Mouse (Mus musculus) thymus, adult 2 months (tissue): Measurements from ENCODE around the gene Coq8a. TPM values are rescaled to one million over a fixed set of nuclear protein-coding genes. Genes with fewer than 3 reads are reported as not detected.

Experiments
- DNase-seq: peaks from one replicate; pipeline ENCODE4 v3.0.0; 2021
- H3K27ac ChIP-seq: fragments of 200-500 bp; 2 replicates; pipeline ENCODE4 v1.5.1; 2012; ENCODE audit warnings: low read length, control low read depth; ENCODE audit not compliant: control insufficient read depth, insufficient read depth
- H3K27me3 ChIP-seq: fragments of 200-500 bp; 2 replicates; pipeline ENCODE4 v1.6.1; 2012; ENCODE audit warnings: mild to moderate bottlenecking, low read length, moderate library complexity, mixed read lengths; ENCODE audit not compliant: control insufficient read depth, insufficient read depth
- H3K36me3 ChIP-seq: fragments of 200-500 bp; 2 replicates; pipeline ENCODE4 v1.6.1; 2012; ENCODE audit warnings: mild to moderate bottlenecking, low read length, moderate library complexity; ENCODE audit not compliant: control insufficient read depth, insufficient read depth
- H3K4me1 ChIP-seq: fragments of 200-500 bp; replicated peaks from 2 replicates; pipeline ENCODE4 v1.6.1; 2012; ENCODE audit warnings: low read length; ENCODE audit not compliant: control insufficient read depth, insufficient read depth
- H3K4me3 ChIP-seq: fragments of 200-500 bp; 2 replicates; pipeline ENCODE4 v1.5.1; 2012; ENCODE audit warnings: mild to moderate bottlenecking, low read length, control low read depth, moderate library complexity; ENCODE audit not compliant: control insufficient read depth, insufficient read depth
- CTCF ChIP-seq: fragments of 200-500 bp; IDR thresholded peaks from 2 replicates; pipeline ENCODE4 v1.5.1; 2012; ENCODE audit warnings: mild to moderate bottlenecking, control low read depth, low read length, moderate library complexity, borderline replicate concordance; ENCODE audit not compliant: control insufficient read depth, poor library complexity, insufficient read depth; ENCODE audit errors: extremely low read depth
- POLR2A ChIP-seq: fragments of 200-500 bp; IDR thresholded peaks from 2 replicates; pipeline ENCODE4 v1.6.1; 2012; ENCODE audit warnings: mild to moderate bottlenecking, low read length, control low read depth, moderate library complexity; ENCODE audit not compliant: control insufficient read depth, poor library complexity, insufficient read depth; ENCODE audit errors: extremely low read depth
- WGBS: fragments of 180-500 bp; shearing (Covaris S2); methylation state at CpG from one replicate; pipeline ENCODE4 v1.1.7; 2018; 5-methylcytosine and 5-hydroxymethylcytosine counted together
- polyA plus RNA-seq: library from polyadenylated mRNA; depleted of rRNA; stranded (reverse); fragments of >200 nt; gene quantifications from 2 replicates; pipeline ENCODE4 v1.2.3, GENCODE M21; 2012

The Coq8a gene
- polyA plus RNA-seq, 1 experiment, result 51.0 TPM

DNA sequence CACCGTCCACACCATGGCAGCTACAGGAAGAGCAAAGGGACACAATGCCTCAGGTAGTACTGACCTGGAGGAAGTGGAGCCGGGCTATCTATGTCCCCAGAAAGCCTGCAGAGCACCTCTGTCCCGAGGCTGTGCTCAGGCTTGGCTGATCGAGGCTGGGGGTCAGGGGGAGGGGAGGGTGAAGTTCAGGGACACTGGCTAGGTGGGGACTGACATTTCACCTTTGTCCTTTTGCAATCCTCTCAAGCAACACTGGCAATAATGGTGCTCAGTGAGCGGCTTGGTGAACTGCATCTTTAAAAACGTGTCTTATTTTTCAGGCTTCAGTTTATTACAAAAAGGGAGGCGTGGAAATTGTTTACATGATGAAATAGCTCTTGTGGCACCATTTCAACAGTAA, 30.5 kb upstream of the Coq8a start:
- no peak overlapping the region for H3K4me3 ChIP-seq
- no peaks in the 10 kb centered on the region for H3K27me3 ChIP-seq
- TF ChIP-seq POLR2A (no peak), CTCF (no peak)
- H3K36me3 ChIP-seq, result no peaks in the 10 kb centered on the region
- no peak overlapping the region for H3K27ac ChIP-seq
- H3K4me1 ChIP-seq, result peaks cover 5% of the 10 kb centered on the region
- 92% methylated on average over 7 of the region's 7 CpGs for WGBS
- DNase-seq, result no peak

DNA sequence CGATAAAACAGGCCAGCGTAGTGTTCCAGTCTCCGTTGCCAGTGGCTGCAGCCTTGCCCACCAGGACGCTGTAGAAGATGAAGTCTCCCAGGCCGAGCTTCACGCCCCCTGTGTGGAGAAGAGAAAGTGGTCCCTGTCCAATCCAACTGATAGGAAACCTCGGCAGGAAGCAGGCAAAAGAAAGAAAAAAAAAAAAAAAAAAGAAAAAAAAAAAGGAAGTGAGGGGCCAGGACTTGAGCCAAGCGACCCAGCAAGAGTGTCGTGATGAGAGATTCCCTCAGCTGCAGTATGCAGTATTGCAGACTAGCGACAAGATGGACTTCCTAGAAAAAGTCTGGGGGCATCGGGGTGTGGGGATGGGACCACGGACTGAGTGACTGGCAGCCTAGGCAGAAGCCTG, 29.5 kb upstream of the Coq8a start:
- DNase-seq, result no peak
- Histone ChIP-seq H3K4me1 (peaks cover 5% of the 10 kb centered on the region), H3K4me3 (no peak overlapping the region), H3K27me3 (no peaks in the 10 kb centered on the region), H3K36me3 (no peaks in the 10 kb centered on the region), H3K27ac (no peak overlapping the region)
- WGBS, result 74% methylated on average over 12 of the region's 12 CpGs
- TF ChIP-seq CTCF, result no peak
- no peak for TF ChIP-seq POLR2A

DNA sequence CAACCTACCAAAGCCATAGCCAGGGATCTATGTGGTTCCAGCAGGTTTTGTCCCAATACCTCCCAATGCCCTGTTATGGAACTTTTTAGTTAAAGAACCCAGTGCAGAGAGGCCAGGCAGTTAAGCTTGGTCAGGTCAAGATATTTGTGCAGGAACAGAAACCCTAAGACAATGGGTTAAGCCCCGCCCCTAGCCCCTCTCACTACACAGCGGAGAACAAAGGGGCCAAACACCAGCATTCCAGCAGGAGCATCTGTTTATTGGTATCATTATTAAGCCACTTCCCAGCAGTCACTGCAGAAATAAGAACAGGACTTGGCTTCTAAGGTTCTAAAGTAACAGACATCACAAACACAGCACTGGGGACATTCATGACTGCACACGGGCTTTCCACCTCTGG, 27.4 kb upstream of the Coq8a start:
- TF ChIP-seq POLR2A (no peak), CTCF (no peak)
- no peaks in the 10 kb centered on the region for H3K36me3 ChIP-seq
- no peaks in the 10 kb centered on the region for H3K27me3 ChIP-seq
- no peak for DNase-seq
- WGBS, result 95% methylated on average over 3 of the region's 3 CpGs
- H3K27ac ChIP-seq, result peak overlapping the region; percentile 79; the same call in 1 of the 2 replicates
- H3K4me3 ChIP-seq, result no peak overlapping the region
- peaks cover 5% of the 10 kb centered on the region for H3K4me1 ChIP-seq

DNA sequence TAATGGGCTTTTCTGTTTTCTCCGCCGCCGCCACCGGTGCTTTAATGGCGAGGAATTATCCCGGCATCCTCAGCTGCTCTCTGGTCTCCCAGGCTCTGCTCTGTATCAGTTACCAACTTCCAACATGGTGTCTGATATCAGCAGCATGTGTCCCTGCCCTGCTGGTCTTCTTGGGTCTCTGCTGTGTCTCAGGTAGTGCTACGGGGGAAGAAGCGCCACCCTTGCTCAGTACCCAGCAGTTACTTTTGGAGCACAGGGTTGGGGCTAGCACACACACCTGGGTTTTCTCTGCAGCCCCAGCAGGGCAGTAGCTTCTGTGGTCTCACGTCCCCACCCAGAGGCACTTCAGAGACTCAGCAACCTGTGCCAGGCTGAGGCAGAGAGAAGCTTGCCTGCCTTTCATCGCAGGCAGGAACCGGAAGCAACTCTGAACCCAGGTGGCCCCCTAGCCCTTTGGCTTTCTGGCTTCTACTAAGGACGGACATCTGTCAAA, 26.9 kb upstream of the Coq8a start:
- Histone ChIP-seq H3K36me3 (no peaks in the 10 kb centered on the region), H3K4me1 (peaks cover 5% of the 10 kb centered on the region), H3K27me3 (no peaks in the 10 kb centered on the region), H3K4me3 (peak overlapping the region; percentile 55), H3K27ac (peak overlapping the region; percentile 79)
- TF ChIP-seq POLR2A (no peak), CTCF (peak; percentile 42; the same call in 1 of the 2 replicates)
- DNase-seq, result peak; percentile 60
- WGBS, result 2% methylated on average over 12 of the region's 12 CpGs

DNA sequence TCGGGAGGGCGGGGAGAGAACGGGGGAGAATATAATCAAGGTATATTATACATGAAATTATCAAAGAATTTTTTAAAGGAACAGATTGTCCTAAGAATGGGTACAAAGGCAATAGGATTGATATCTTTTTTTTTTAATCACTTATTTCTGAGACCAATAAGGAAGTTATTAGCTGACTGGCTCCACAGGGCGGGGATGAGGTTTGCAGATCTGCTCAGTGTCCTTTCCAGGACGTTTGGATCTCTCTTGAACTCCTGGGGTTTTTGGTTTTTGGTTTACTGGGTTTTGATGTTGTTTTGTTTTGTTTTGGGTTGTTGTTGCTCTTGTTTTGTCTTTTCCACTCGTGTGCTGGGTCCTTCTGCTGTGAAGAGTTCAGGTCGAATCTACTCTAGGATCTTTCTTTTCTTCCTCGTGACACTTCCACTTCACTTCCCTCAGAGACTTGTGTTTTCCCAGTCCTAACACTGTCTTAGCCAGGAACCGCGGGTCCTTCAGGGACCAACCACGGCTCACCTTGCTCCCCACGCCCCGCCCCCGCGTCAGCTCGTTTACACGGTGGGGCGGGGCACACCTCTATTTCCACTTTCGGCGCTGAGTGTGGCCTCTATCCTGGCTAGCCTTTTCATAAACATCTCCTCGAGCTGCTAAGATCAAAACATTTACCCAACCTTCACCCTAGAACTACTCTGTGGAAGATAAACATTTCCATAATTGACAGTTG, 26.3 kb upstream of the Coq8a start:
- Histone ChIP-seq H3K27me3 (no peaks in the 10 kb centered on the region), H3K36me3 (no peaks in the 10 kb centered on the region), H3K27ac (peak overlapping the region; percentile 79), H3K4me1 (peaks cover 5% of the 10 kb centered on the region), H3K4me3 (peak overlapping the region; percentile 55)
- WGBS, result 15% methylated on average over 21 of the region's 21 CpGs
- TF ChIP-seq CTCF (no peak), POLR2A (0 out of 2 replicates have a peak, but pooled peaks have one; percentile 42)
- peak; percentile 75 for DNase-seq

DNA sequence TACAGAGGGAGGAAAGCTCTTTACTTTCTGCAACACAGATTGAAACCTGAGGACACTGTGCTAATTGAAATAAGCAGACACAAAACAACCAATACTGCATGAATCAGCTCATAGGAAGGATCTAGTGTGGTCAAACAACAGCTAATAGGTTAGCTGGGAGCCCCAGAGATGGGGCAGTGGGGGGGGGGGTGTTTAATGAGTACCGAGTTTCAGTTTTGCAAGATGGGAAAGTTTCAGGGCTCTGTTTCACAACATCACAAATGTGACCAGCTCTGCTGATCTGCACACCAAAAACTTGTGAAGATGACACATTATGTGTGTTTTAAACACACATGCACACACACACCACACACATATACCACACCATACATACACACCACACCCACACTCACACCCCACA, 22.6 kb upstream of the Coq8a start:
- WGBS, result 88% methylated on average over 1 of the region's 1 CpGs

More for the DNA sequence above, 22.6 kb upstream of the Coq8a start:
- TF ChIP-seq POLR2A (no peak), CTCF (no peak)
- Histone ChIP-seq H3K27ac (no peak overlapping the region), H3K4me3 (no peak overlapping the region), H3K36me3 (no peaks in the 10 kb centered on the region), H3K27me3 (no peaks in the 10 kb centered on the region), H3K4me1 (peaks cover 5% of the 10 kb centered on the region)
- DNase-seq, result no peak
